Mouse (Mus musculus): Measurements from ENCODE around the gene Rsu1. TPM values are rescaled to one million over a fixed set of nuclear protein-coding genes. Genes with fewer than 3 reads are reported as not detected.

The Rsu1 gene
- polyA plus RNA-seq, 1 experiment from 2014 or later = 109 TPM

GRCm38 (mm10) chr2:13263150-13263549 is 8.1 kb downstream of the Rsu1 start:
- ATAC-seq (ENCODE audit: insufficient number of reproducible peaks, insufficient read depth, low FRiP score, low TSS enrichment, low read depth) = no peak
- no peak overlapping the region for H3K4me3 ChIP-seq (replicated peaks)
- no peaks in the 10 kb centered on the region for H3K9me3 ChIP-seq
- H3K27me3 ChIP-seq = no peaks in the 10 kb centered on the region
- no peak overlapping the region for H3K4me2 ChIP-seq
- WGBS = 57% methylated on average over 4 of the region's 4 CpGs
- no peak overlapping the region for H3K9ac ChIP-seq (replicated peaks)
- H3K27ac ChIP-seq = no peak overlapping the region
- no peaks in the 10 kb centered on the region; the same call in 1 of the 2 replicates for H3K36me3 ChIP-seq
- H3K4me1 ChIP-seq (replicated peaks) = no peaks in the 10 kb centered on the region

GRCm38 (mm10) chr2:13258606-13259005 is 12.6 kb downstream of the Rsu1 start:
- H3K36me3 ChIP-seq = peaks cover 17% of the 10 kb centered on the region
- H3K27me3 ChIP-seq = no peaks in the 10 kb centered on the region
- H3K4me1 ChIP-seq (replicated peaks) = no peaks in the 10 kb centered on the region
- H3K9me3 ChIP-seq = no peaks in the 10 kb centered on the region
- no peak overlapping the region for H3K4me2 ChIP-seq
- H3K27ac ChIP-seq = no peak overlapping the region
- no peak for ATAC-seq (ENCODE audit: insufficient number of reproducible peaks, insufficient read depth, low FRiP score, low TSS enrichment, low read depth)
- no peak overlapping the region for H3K4me3 ChIP-seq (replicated peaks)
- H3K9ac ChIP-seq (replicated peaks) = no peak overlapping the region
- 76% methylated on average over 2 of the region's 2 CpGs for WGBS

- Histone ChIP-seq H3K4me3 (replicated peaks) (no peak overlapping the region), H3K27me3 (no peaks in the 10 kb centered on the region; the same call in 1 of the 2 replicates), H3K36me3 (peaks cover 11% of the 10 kb centered on the region; the same call in 1 of the 2 replicates), H3K4me1 (replicated peaks) (peaks cover 4% of the 10 kb centered on the region; the same call in 1 of the 2 replicates), H3K27ac (no peak overlapping the region), H3K9me3 (no peaks in the 10 kb centered on the region), H3K9ac (replicated peaks) (no peak overlapping the region), H3K4me2 (no peak overlapping the region)
- no peak for ATAC-seq (ENCODE audit: insufficient number of reproducible peaks, insufficient read depth, low FRiP score, low TSS enrichment, low read depth)
- 31% methylated on average over 9 of the region's 9 CpGs for WGBS
These were observed 30.5 kb downstream of the Rsu1 start for GRCm38 (mm10) chr2:13240711-13241110.

- Histone ChIP-seq H3K27me3 (peaks cover 5% of the 10 kb centered on the region; the same call in 1 of the 2 replicates), H3K4me2 (no peak overlapping the region), H3K9me3 (no peaks in the 10 kb centered on the region), H3K9ac (replicated peaks) (no peak overlapping the region), H3K4me3 (replicated peaks) (no peak overlapping the region), H3K27ac (no peak overlapping the region), H3K4me1 (replicated peaks) (peaks cover 27% of the 10 kb centered on the region), H3K36me3 (0 out of 2 replicates have a peak, but pooled peaks cover 8% of the 10 kb centered on the region)
- 61% methylated on average over 8 of the region's 8 CpGs for WGBS
- ATAC-seq (ENCODE audit: insufficient number of reproducible peaks, insufficient read depth, low FRiP score, low TSS enrichment, low read depth) = no peak
These were observed 33.9 kb downstream of the Rsu1 start for GRCm38 (mm10) chr2:13237140-13237901.

- Histone ChIP-seq H3K27ac (no peak overlapping the region), H3K9me3 (no peaks in the 10 kb centered on the region), H3K9ac (replicated peaks) (no peak overlapping the region), H3K4me2 (no peak overlapping the region), H3K27me3 (peaks cover 5% of the 10 kb centered on the region; the same call in 1 of the 2 replicates), H3K4me3 (replicated peaks) (no peak overlapping the region), H3K4me1 (replicated peaks) (peaks cover 34% of the 10 kb centered on the region), H3K36me3 (0 out of 2 replicates have a peak, but pooled peaks cover 4% of the 10 kb centered on the region)
- no peak for ATAC-seq (ENCODE audit: insufficient number of reproducible peaks, insufficient read depth, low FRiP score, low TSS enrichment, low read depth)
- 46% methylated on average over 5 of the region's 5 CpGs for WGBS
These were observed 35.5 kb downstream of the Rsu1 start for GRCm38 (mm10) chr2:13235696-13236095.

- no peak overlapping the region for H3K27ac ChIP-seq
- H3K36me3 ChIP-seq = 0 out of 2 replicates have a peak, but pooled peaks cover 4% of the 10 kb centered on the region
- H3K27me3 ChIP-seq = peaks cover 5% of the 10 kb centered on the region; the same call in 1 of the 2 replicates
- H3K4me1 ChIP-seq (replicated peaks) = peaks cover 34% of the 10 kb centered on the region
- 82% methylated on average over 10 of the region's 10 CpGs for WGBS
- no peaks in the 10 kb centered on the region for H3K9me3 ChIP-seq
- no peak overlapping the region for H3K4me3 ChIP-seq (replicated peaks)
- no peak for ATAC-seq (ENCODE audit: insufficient number of reproducible peaks, insufficient read depth, low FRiP score, low TSS enrichment, low read depth)
- no peak overlapping the region for H3K9ac ChIP-seq (replicated peaks)
- H3K4me2 ChIP-seq = no peak overlapping the region
These were observed 36.4 kb downstream of the Rsu1 start for GRCm38 (mm10) chr2:13234796-13235195.

- Histone ChIP-seq H3K4me1 (replicated peaks) (peaks cover 34% of the 10 kb centered on the region), H3K4me2 (0 out of 2 replicates have a peak overlapping the region, but pooled peaks have one; percentile 26), H3K36me3 (no peaks in the 10 kb centered on the region), H3K27ac (0 out of 2 replicates have a peak overlapping the region, but pooled peaks have one; percentile 12), H3K9me3 (peaks cover 4% of the 10 kb centered on the region; the same call in 1 of the 2 replicates), H3K4me3 (replicated peaks) (no peak overlapping the region), H3K27me3 (peaks cover 5% of the 10 kb centered on the region; the same call in 1 of the 2 replicates), H3K9ac (replicated peaks) (no peak overlapping the region)
- 17% methylated on average over 7 of the region's 7 CpGs for WGBS
- ATAC-seq (ENCODE audit: insufficient number of reproducible peaks, insufficient read depth, low FRiP score, low TSS enrichment, low read depth) = no peak
These were observed 37.3 kb downstream of the Rsu1 start for GRCm38 (mm10) chr2:13233902-13234301.

- Histone ChIP-seq H3K27ac (peak overlapping the region; percentile 29; the same call in 1 of the 2 replicates), H3K4me2 (0 out of 2 replicates have a peak overlapping the region, but pooled peaks have one; percentile 26), H3K27me3 (peaks cover 7% of the 10 kb centered on the region; the same call in 1 of the 2 replicates), H3K9me3 (peaks cover 5% of the 10 kb centered on the region; the same call in 1 of the 2 replicates), H3K36me3 (no peaks in the 10 kb centered on the region), H3K4me1 (replicated peaks) (peaks cover 34% of the 10 kb centered on the region), H3K4me3 (replicated peaks) (no peak overlapping the region), H3K9ac (replicated peaks) (no peak overlapping the region)
- 40% methylated on average over 12 of the region's 12 CpGs for WGBS
- ATAC-seq (ENCODE audit: insufficient number of reproducible peaks, insufficient read depth, low FRiP score, low TSS enrichment, low read depth) = no peak
These were observed 37.9 kb downstream of the Rsu1 start for GRCm38 (mm10) chr2:13233254-13233835.

GRCm38 (mm10) chr2:13232305-13232704 is 38.9 kb downstream of the Rsu1 start:
- ATAC-seq (ENCODE audit: insufficient number of reproducible peaks, insufficient read depth, low FRiP score, low TSS enrichment, low read depth) = 0 out of 2 replicates have a peak, but pooled peaks have one; percentile 58
- Histone ChIP-seq H3K4me3 (replicated peaks) (no peak overlapping the region), H3K27me3 (0 out of 2 replicates have a peak, but pooled peaks cover 8% of the 10 kb centered on the region)

GRCm38 (mm10) chr2:13229686-13230085 is 41.5 kb downstream of the Rsu1 start:
- H3K27me3 ChIP-seq = 0 out of 2 replicates have a peak, but pooled peaks cover 8% of the 10 kb centered on the region
- no peak overlapping the region for H3K4me3 ChIP-seq (replicated peaks)
- WGBS = 96% methylated on average over 3 of the region's 3 CpGs
- no peaks in the 10 kb centered on the region for H3K36me3 ChIP-seq
- H3K4me2 ChIP-seq = no peak overlapping the region
- no peak overlapping the region for H3K9ac ChIP-seq (replicated peaks)
- no peak overlapping the region for H3K27ac ChIP-seq
- H3K9me3 ChIP-seq = peaks cover 5% of the 10 kb centered on the region; the same call in 1 of the 2 replicates
- H3K4me1 ChIP-seq (replicated peaks) = peaks cover 32% of the 10 kb centered on the region
- ATAC-seq (ENCODE audit: insufficient number of reproducible peaks, insufficient read depth, low FRiP score, low TSS enrichment, low read depth) = no peak

More at GRCm38 (mm10) chr2:13232305-13232704, 38.9 kb downstream of the Rsu1 start:
- no peak overlapping the region for H3K4me2 ChIP-seq
- H3K9me3 ChIP-seq = peaks cover 5% of the 10 kb centered on the region; the same call in 1 of the 2 replicates
- H3K9ac ChIP-seq (replicated peaks) = no peak overlapping the region
- H3K27ac ChIP-seq = no peak overlapping the region
- H3K4me1 ChIP-seq (replicated peaks) = peaks cover 34% of the 10 kb centered on the region
- no peaks in the 10 kb centered on the region for H3K36me3 ChIP-seq
- WGBS = 42% methylated on average over 6 of the region's 6 CpGs

GRCm38 (mm10) chr2:13226031-13226430 is 45.2 kb downstream of the Rsu1 start:
- no peak for ATAC-seq (ENCODE audit: insufficient number of reproducible peaks, insufficient read depth, low FRiP score, low TSS enrichment, low read depth)
- peaks cover 6% of the 10 kb centered on the region; the same call in 1 of the 2 replicates for H3K4me1 ChIP-seq (replicated peaks)
- H3K27me3 ChIP-seq = 0 out of 2 replicates have a peak, but pooled peaks cover 3% of the 10 kb centered on the region
- H3K36me3 ChIP-seq = no peaks in the 10 kb centered on the region
- 90% methylated on average over 4 of the region's 4 CpGs for WGBS
- H3K4me3 ChIP-seq (replicated peaks) = no peak overlapping the region
- no peak overlapping the region for H3K27ac ChIP-seq
- no peak overlapping the region for H3K9ac ChIP-seq (replicated peaks)
- H3K9me3 ChIP-seq = peaks cover 5% of the 10 kb centered on the region; the same call in 1 of the 2 replicates
- no peak overlapping the region for H3K4me2 ChIP-seq

All from limb, embryonic 12.5 days (tissue).